Mouse (Mus musculus) 3T3-L1 (cell line): ENCODE measurements at regions not wholly inside any gene's neighbourhood (a gene's known extent, or its start where the extent isn't known, plus 50 kb on each side); places are given as distances from the start of the nearest gene placed in this dataset.
A peak's percentile ranks its signal among the peaks of the same experiment; 100 is the strongest.

Experiments
- DNase-seq: peaks from one replicate; pipeline ENCODE4 v3.0.0-alpha.2; 2015; ENCODE audit warnings: low read depth, low spot score

- DNase-seq: peak; percentile 15
Measured at GRCm38 (mm10) chr3:64898610-64899009, 54.0 kb upstream of the Vmn2r7 start.

- no peak for DNase-seq
Measured at GRCm38 (mm10) chr3:64901317-64901892, 56.8 kb upstream of the Vmn2r7 start.

GRCm38 (mm10) chr3:64949307-64949706 lies 104.7 kb upstream of the Vmn2r7 start:
- no peak for DNase-seq

- peak; percentile 18 for DNase-seq
Measured at GRCm38 (mm10) chr3:64964667-64965415, 120.3 kb upstream of the Vmn2r7 start.

- DNase-seq: no peak
Measured at GRCm38 (mm10) chr3:64965416-64965980, 120.9 kb upstream of the Vmn2r7 start.

GRCm38 (mm10) chr3:64968275-64968674 lies 123.7 kb upstream of the Vmn2r7 start:
- DNase-seq: no peak

- peak; percentile 45 for DNase-seq
Measured at GRCm38 (mm10) chr3:64984369-64984768, 124.8 kb upstream of the Kcnab1 start.

- peak; percentile 54 for DNase-seq
Measured at GRCm38 (mm10) chr3:64987665-64988064, 121.5 kb upstream of the Kcnab1 start.

- peak; percentile 50 for DNase-seq
Measured at GRCm38 (mm10) chr3:64996451-64996850, 112.7 kb upstream of the Kcnab1 start.

GRCm38 (mm10) chr3:64997552-64997951 lies 111.6 kb upstream of the Kcnab1 start:
- peak; percentile 6 for DNase-seq

- DNase-seq: peak; percentile 31
Measured at GRCm38 (mm10) chr3:65001131-65001530, 108.1 kb upstream of the Kcnab1 start.

- DNase-seq: peak; percentile 50
Measured at GRCm38 (mm10) chr3:65002578-65002977, 106.6 kb upstream of the Kcnab1 start.

- DNase-seq: no peak
Measured at GRCm38 (mm10) chr3:65006127-65006526, 103.1 kb upstream of the Kcnab1 start.

GRCm38 (mm10) chr3:65006565-65006964 lies 102.6 kb upstream of the Kcnab1 start:
- DNase-seq: no peak

GRCm38 (mm10) chr3:65023876-65024275 lies 85.3 kb upstream of the Kcnab1 start:
- no peak for DNase-seq

- DNase-seq: no peak
Measured at GRCm38 (mm10) chr3:65037626-65038025, 71.6 kb upstream of the Kcnab1 start.

GRCm38 (mm10) chr3:65047879-65048278 lies 61.3 kb upstream of the Kcnab1 start:
- DNase-seq: no peak

GRCm38 (mm10) chr3:65055401-65055800 lies 53.8 kb upstream of the Kcnab1 start:
- peak; percentile 63 for DNase-seq
